Mouse (Mus musculus): ENCODE results near the gene Sdr9c7. TPM values are rescaled to one million over a fixed set of nuclear protein-coding genes. Genes with fewer than 3 reads are reported as not detected.

Sdr9c7 gene
- polyA plus RNA-seq, 1 experiment from 2014 or later: 0.26 TPM

- H3K9ac ChIP-seq: no peak overlapping the region
- H3K4me1 ChIP-seq (replicated peaks): no peaks in the 10 kb centered on the region
- H3K4me3 ChIP-seq (replicated peaks): no peak overlapping the region
- no peaks in the 10 kb centered on the region for H3K27me3 ChIP-seq (replicated peaks)
- no peak overlapping the region for H3K27ac ChIP-seq
- ATAC-seq: no peak
- no peaks in the 10 kb centered on the region for H3K9me3 ChIP-seq
- H3K36me3 ChIP-seq: no peaks in the 10 kb centered on the region
- WGBS: 84% methylated on average over 4 of the region's 4 CpGs
- H3K4me2 ChIP-seq (replicated peaks): no peak overlapping the region
These were observed 51.3 kb downstream of the Sdr9c7 start for GRCm38 (mm10) chr10:127949596-127950130.

GRCm38 (mm10) chr10:127951390-127951789, 53.1 kb downstream of the Sdr9c7 start:
- no peak overlapping the region for H3K4me2 ChIP-seq (replicated peaks)
- no peaks in the 10 kb centered on the region for H3K27me3 ChIP-seq (replicated peaks)
- H3K4me1 ChIP-seq (replicated peaks): 0 out of 2 replicates have a peak, but pooled peaks cover 2% of the 10 kb centered on the region
- no peak overlapping the region for H3K4me3 ChIP-seq (replicated peaks)
- no peaks in the 10 kb centered on the region for H3K36me3 ChIP-seq
- 80% methylated on average over 9 of the region's 9 CpGs for WGBS
- no peak overlapping the region for H3K27ac ChIP-seq
- no peak overlapping the region for H3K9ac ChIP-seq
- no peaks in the 10 kb centered on the region for H3K9me3 ChIP-seq
- ATAC-seq: no peak

GRCm38 (mm10) chr10:127951821-127952220, 53.5 kb downstream of the Sdr9c7 start:
- Histone ChIP-seq H3K9ac (no peak overlapping the region), H3K9me3 (no peaks in the 10 kb centered on the region), H3K27ac (no peak overlapping the region), H3K4me3 (replicated peaks) (no peak overlapping the region), H3K4me2 (replicated peaks) (no peak overlapping the region), H3K27me3 (replicated peaks) (no peaks in the 10 kb centered on the region), H3K4me1 (replicated peaks) (0 out of 2 replicates have a peak, but pooled peaks cover 3% of the 10 kb centered on the region), H3K36me3 (no peaks in the 10 kb centered on the region)
- ATAC-seq: no peak
- 74% methylated on average over 4 of the region's 4 CpGs for WGBS

- Histone ChIP-seq H3K27me3 (replicated peaks) (no peaks in the 10 kb centered on the region), H3K4me2 (replicated peaks) (no peak overlapping the region), H3K9ac (no peak overlapping the region), H3K36me3 (no peaks in the 10 kb centered on the region), H3K9me3 (no peaks in the 10 kb centered on the region), H3K27ac (no peak overlapping the region), H3K4me3 (replicated peaks) (no peak overlapping the region), H3K4me1 (replicated peaks) (0 out of 2 replicates have a peak, but pooled peaks cover 3% of the 10 kb centered on the region)
- peak; percentile 64 for ATAC-seq
- WGBS: 63% methylated on average over 4 of the region's 4 CpGs
These were observed 56.7 kb downstream of the Sdr9c7 start for GRCm38 (mm10) chr10:127955034-127955433.

GRCm38 (mm10) chr10:127956168-127956816, 58.0 kb downstream of the Sdr9c7 start:
- Histone ChIP-seq H3K27ac (no peak overlapping the region), H3K4me3 (replicated peaks) (no peak overlapping the region), H3K9ac (no peak overlapping the region), H3K9me3 (no peaks in the 10 kb centered on the region), H3K4me1 (replicated peaks) (0 out of 2 replicates have a peak, but pooled peaks cover 3% of the 10 kb centered on the region), H3K36me3 (no peaks in the 10 kb centered on the region), H3K27me3 (replicated peaks) (no peaks in the 10 kb centered on the region), H3K4me2 (replicated peaks) (no peak overlapping the region)
- peak; percentile 57 for ATAC-seq
- 53% methylated on average over 16 of the region's 16 CpGs for WGBS

- Histone ChIP-seq H3K4me1 (replicated peaks) (0 out of 2 replicates have a peak, but pooled peaks cover 3% of the 10 kb centered on the region), H3K4me3 (replicated peaks) (no peak overlapping the region), H3K27me3 (replicated peaks) (no peaks in the 10 kb centered on the region), H3K36me3 (no peaks in the 10 kb centered on the region), H3K27ac (no peak overlapping the region), H3K9ac (no peak overlapping the region), H3K9me3 (no peaks in the 10 kb centered on the region), H3K4me2 (replicated peaks) (no peak overlapping the region)
- WGBS: 89% methylated on average over 7 of the region's 7 CpGs
- ATAC-seq: no peak
These were observed 60.9 kb downstream of the Sdr9c7 start for GRCm38 (mm10) chr10:127959161-127959679.

Other genes starting within 250 kb of the Sdr9c7 start
- gene Nemp1, start 231.6 kb upstream of the Sdr9c7 start, polyA plus RNA-seq (2015; fragmentation: Nextera tagmentation; extraction: Ambion mirVana): 5.7 and 6.9 TPM in 2 replicates
- gene Nab2, start 229.9 kb upstream of the Sdr9c7 start, polyA plus RNA-seq (2015; fragmentation: Nextera tagmentation; extraction: Ambion mirVana): 8.3 and 8.7 TPM in 2 replicates
- 33.8 and 36.7 TPM in 2 replicates for gene Myo1a, start 193.3 kb upstream of the Sdr9c7 start, polyA plus RNA-seq (2015; fragmentation: Nextera tagmentation; extraction: Ambion mirVana)
- gene Tac2, start 174.0 kb upstream of the Sdr9c7 start, polyA plus RNA-seq (2015; fragmentation: Nextera tagmentation; extraction: Ambion mirVana): 2.3 and 4.1 TPM in 2 replicates
- 2.6 and 2.7 TPM in 2 replicates for gene Zbtb39, start 159.0 kb upstream of the Sdr9c7 start, polyA plus RNA-seq (2015; fragmentation: Nextera tagmentation; extraction: Ambion mirVana)
- 1.8 and 2.0 TPM in 2 replicates for gene Gpr182, start 146.8 kb upstream of the Sdr9c7 start, polyA plus RNA-seq (2015; fragmentation: Nextera tagmentation; extraction: Ambion mirVana)
- gene Rdh1, start 138.8 kb upstream of the Sdr9c7 start, polyA plus RNA-seq (2015; fragmentation: Nextera tagmentation; extraction: Ambion mirVana): 0.04 TPM in 1 of 2 replicates, not detected in the other
- 0.19 TPM in 1 of 2 replicates, not detected in the other for gene Rdh16f1, start 138.7 kb upstream of the Sdr9c7 start, polyA plus RNA-seq (2015; fragmentation: Nextera tagmentation; extraction: Ambion mirVana)
- 0.13 TPM in 1 of 2 replicates, not detected in the other for gene Rdh9, start 122.1 kb upstream of the Sdr9c7 start, polyA plus RNA-seq (2015; fragmentation: Nextera tagmentation; extraction: Ambion mirVana)
- not detected in 2 replicates for gene Rdh16, start 97.4 kb upstream of the Sdr9c7 start, polyA plus RNA-seq (2015; fragmentation: Nextera tagmentation; extraction: Ambion mirVana)
- not detected in 2 replicates for gene Rdh19, start 48.6 kb upstream of the Sdr9c7 start, polyA plus RNA-seq (2015; fragmentation: Nextera tagmentation; extraction: Ambion mirVana)
- 0.19 and 0.34 TPM in 2 replicates for gene Rdh16f2, start 32.0 kb upstream of the Sdr9c7 start, polyA plus RNA-seq (2015; fragmentation: Nextera tagmentation; extraction: Ambion mirVana)
- 0.35 and 0.63 TPM in 2 replicates for gene Rdh7, start 9.7 kb upstream of the Sdr9c7 start, polyA plus RNA-seq (2015; fragmentation: Nextera tagmentation; extraction: Ambion mirVana)
- gene Hsd17b6, start 109.1 kb downstream of the Sdr9c7 start, polyA plus RNA-seq (2015; fragmentation: Nextera tagmentation; extraction: Ambion mirVana): 0.38 and 0.48 TPM in 2 replicates
- 67.9 and 73.0 TPM in 2 replicates for gene Prim1, start 116.7 kb downstream of the Sdr9c7 start, polyA plus RNA-seq (2015; fragmentation: Nextera tagmentation; extraction: Ambion mirVana)
- gene Naca, start 137.1 kb downstream of the Sdr9c7 start, polyA plus RNA-seq (2015; fragmentation: Nextera tagmentation; extraction: Ambion mirVana): 779 and 830 TPM in 2 replicates
- 482 and 586 TPM in 2 replicates for gene Ptges3, start 160.4 kb downstream of the Sdr9c7 start, polyA plus RNA-seq (2015; fragmentation: Nextera tagmentation; extraction: Ambion mirVana)
- 3,029 and 3,109 TPM in 2 replicates for gene Atp5b, start 184.8 kb downstream of the Sdr9c7 start, polyA plus RNA-seq (2015; fragmentation: Nextera tagmentation; extraction: Ambion mirVana)
- 11.7 and 12.5 TPM in 2 replicates for gene Baz2a, start 193.1 kb downstream of the Sdr9c7 start, polyA plus RNA-seq (2015; fragmentation: Nextera tagmentation; extraction: Ambion mirVana)